22 mouse cellular contexts compared by ENCODE assay signal in genomic region chr5:10388991-10389390, GRCm38 (mm10).
DNase-seq lines count a peak whose midpoint lies in the region; ATAC-seq lines count a peak whose summit lies in the region.
"Had no signal": no experiment of that assay in that cellular context is flagged by ENCODE, and none has a peak within 500 bp of the region (broad histone marks: within the 10 kb centered on the region; RNA-seq: fewer than 3 reads in every experiment).

No protein-coding gene starts in this region.

- ATAC-seq in frontal cortex, adult (ENCODE audit: low TSS enrichment) = peak; percentile 97
- ATAC-seq in inflammation-experienced regulatory T-cells, adult 6 months = no peak
- ATAC-seq: activated CD4-positive, CD25-positive, alpha-beta regulatory T cell, adult 4 months; forebrain, embryonic 14.5 days; forebrain, embryonic 16.5 days; Patski had no signal

- no peak for DNase-seq in frontal cortex, postnatal 10 days (ENCODE audit: low spot score in 2 of 2)
- peak; percentile 5 for DNase-seq in right cerebral cortex, adult 18-20 months
- no peak for DNase-seq in right cerebral cortex, postnatal 4 days
- DNase-seq in NIH3T3 (ENCODE audit: low read depth) = peak; percentile 3
- peak; percentile 8 for DNase-seq in telencephalon, adult 2 months (ENCODE audit: low read depth, low spot score)
- no peak for DNase-seq in B cell, adult 2 months
- DNase-seq: adrenal gland, adult 8-10 months; adrenal gland, postnatal 14 days; adrenal gland, postnatal 36 days; cerebellum, adult 11 months; cerebellum, adult 18-20 months; cerebellum, adult 8-10 months; cerebellum, adult 9-11 months; cerebellum, postnatal 14 days; cerebellum, postnatal 36 days; embryo, embryonic 11 days had no signal

Comparison
In these comparisons a context has a peak if more than half of its experiments do, and no peak if none do; other contexts are left out.
1. DNase-seq: peak in right cerebral cortex, adult 18-20 months (single experiment), NIH3T3 (single experiment) and telencephalon, adult 2 months (single experiment); none in frontal cortex, postnatal 10 days (0 of 2), right cerebral cortex, postnatal 4 days (single experiment) and B cell, adult 2 months (0 of 2).